Mouse (Mus musculus) kidney, postnatal 25 days (tissue): Measurements from ENCODE around the gene Slc46a2.

Source experiments
- DNase-seq, 2 experiments: peaks; one replicate each; pipeline ENCODE4 v3.0.0; 2021; ENCODE audit warnings: mixed read lengths in 2 of 2

The Slc46a2 gene

GRCm38 (mm10) chr4:59914608-59915403 is at the start of gene Slc46a2:
Gene Slc46a2 (minus strand): TSS chr4:59915056.
- peak; percentile 80 to 86 for DNase-seq

DNA sequence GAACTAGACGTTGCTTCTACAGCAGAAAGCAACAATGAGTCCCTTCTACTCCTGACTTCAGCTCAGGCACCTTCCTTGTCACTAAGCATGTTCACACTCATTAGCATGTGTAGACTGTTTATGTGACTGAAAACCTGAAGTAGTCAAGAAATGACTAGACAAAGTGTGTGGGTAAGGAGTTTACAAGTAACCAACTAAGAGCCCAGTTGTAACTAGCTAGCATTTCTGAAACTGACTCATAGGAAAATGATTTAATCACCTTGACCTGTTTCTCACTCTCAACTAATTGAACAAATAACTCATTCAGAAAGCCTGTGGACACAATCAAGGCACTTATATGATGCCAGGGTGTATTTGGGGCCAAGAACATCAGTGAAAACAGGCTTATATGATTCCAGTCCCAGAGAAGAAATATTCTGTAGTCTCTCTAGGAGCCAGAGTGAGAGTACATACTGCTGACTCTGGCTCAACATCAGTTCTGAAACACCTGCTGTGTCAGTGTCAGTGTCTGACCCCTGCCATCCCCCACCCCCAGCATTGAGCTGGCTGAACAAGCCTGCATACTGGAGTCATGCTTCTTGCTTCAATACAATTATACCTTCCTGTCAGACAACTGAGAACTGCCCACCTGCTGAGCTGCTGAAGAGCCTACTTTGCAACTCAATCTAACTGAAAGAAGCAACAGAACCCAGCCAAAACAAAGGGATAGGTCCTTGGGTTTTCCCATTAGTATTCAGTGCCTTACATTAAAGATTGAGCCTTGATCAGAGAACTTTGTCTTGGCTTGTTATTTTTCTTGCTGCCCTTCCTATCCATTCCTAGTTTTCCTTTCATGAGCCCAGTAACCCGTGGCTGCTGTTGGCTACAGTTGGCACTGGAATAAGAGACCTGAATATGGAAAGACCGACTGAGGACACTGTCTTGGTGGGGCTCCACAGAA is 48.8 kb upstream of the Slc46a2 start, which contains the start of gene Mup6:
Gene Mup6 (plus strand): TSS at position 890 of the 940 bp plus-strand sequence.
- no peak for DNase-seq

DNA sequence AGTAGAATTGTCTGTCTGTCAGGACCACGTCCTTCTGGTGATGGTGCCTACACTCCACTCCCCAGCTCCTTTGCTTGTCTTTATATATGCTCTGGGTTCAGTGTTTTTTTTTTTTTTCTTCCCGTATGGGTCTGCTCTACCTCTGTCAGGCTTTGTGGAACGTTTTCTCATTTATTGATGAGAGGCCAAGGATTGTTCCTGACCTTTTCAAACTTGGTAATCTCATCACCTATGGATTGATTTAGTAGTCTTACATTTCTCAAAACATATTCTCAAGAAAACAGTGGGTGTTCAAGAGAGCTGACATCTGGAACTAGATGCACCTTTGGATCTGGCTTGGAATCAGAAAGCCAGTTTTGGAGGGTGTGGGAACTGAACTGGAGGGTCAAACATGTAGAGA is 45.8 kb upstream of the Slc46a2 start, which contains the start of gene Mup4:
Gene Mup4 (minus strand): TSS at position 101 of the 400 bp plus-strand sequence.
- no peak for DNase-seq

DNA sequence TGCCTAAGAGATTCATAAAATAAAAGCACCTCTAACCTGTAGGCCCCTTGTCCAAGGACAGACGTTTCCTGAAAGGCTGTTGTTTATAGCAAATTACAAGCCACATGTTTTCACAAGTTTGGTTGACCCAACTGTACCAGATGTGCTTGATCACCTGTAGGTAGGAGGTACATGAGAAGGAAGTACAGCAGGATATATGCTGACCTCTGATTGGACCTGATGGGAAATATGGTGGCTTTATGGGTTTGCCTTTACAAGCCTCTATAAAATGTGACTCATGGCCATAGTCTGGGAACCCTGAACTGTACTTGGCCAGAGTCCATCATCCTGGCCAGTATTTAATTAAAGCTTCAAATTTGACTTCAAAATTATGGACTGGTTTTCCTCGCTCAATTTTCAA is 22.7 kb upstream of the Slc46a2 start:
- DNase-seq = no peak

DNA sequence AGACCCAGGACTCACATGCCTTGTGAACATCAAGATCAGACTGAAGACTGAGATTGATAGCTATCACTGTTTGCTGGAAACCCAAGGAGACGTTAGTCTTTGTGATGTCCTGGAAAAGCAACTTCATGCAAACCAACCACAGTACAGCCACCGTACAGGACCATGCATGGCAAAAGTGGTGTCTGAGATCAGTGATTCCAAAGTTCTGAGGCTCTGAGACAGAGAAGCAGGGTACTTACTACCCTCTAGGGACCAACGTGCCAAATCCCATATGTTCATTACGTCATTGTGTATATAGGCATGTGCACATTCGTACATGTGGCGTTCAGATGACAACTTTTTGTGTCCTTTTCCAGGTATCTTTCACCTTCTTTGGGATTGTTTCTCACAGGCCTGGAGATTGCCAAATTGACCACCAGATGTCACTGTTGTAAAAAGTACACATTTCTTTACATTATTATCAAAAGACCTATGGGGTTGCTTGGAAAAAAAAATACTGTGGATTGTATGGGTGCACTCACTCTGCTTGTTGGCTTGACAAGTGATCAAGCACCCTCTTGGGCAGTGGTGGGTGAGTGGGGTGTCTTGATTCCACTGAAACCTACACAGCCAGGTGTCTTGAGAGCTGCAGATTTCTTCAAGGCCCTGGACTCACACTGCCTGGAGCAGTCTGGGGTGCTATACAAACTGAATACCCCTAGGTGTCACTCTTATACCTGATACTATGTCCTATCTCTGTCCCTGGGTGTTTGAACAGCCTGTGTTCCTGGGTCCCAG is 17.8 kb upstream of the Slc46a2 start:
- peak in 1 of 2 experiments; percentile 14 for DNase-seq

GRCm38 (mm10) chr4:59928347-59928746 is 13.5 kb upstream of the Slc46a2 start:
- DNase-seq = peak; percentile 81 to 85

- DNase-seq = no peak
Measured at GRCm38 (mm10) chr4:59927666-59928065, 12.8 kb upstream of the Slc46a2 start.

GRCm38 (mm10) chr4:59925082-59925481 is 10.2 kb upstream of the Slc46a2 start:
- DNase-seq = no peak

DNA sequence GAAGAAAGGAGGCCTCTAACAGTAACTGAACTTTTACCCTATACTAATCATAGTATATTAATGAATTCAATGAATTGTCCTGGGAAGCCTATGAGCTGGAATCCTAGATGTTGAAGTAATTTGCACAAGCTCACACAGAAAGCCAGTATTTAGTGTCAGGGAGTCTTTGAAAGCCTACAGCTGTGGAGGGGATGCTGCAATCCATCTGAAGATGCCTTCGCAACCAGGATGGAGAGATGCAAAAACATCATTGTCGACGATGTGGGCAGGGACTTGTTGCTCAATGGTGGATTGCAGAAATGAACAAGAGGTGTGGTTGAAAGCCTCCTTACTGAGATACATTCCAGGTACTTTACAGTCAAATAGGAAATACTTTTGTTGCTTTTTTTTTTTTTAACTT is 3.1 kb upstream of the Slc46a2 start:
- DNase-seq = no peak

DNA sequence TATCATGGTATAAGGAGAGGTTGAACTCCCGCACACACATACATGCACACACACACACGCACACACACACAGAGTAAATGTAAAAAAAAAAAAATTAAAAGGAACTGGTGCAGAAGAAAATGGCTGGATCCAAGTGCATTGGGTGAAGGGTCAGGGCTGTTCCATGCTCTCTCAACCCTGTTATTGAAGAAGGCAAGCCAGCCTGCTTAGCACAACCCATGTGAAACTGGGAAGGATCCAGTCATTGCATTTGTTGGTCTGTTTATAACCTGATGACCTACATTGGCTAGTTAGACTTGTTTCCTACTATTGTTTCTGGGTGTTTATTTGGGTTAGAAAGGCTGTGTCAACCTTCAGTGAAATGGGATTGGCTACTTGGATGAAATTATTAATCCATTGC is 6.1 kb downstream of the Slc46a2 start:
- DNase-seq = peak in 1 of 2 experiments; percentile 52

GRCm38 (mm10) chr4:59907657-59908230 is 7.1 kb downstream of the Slc46a2 start:
- DNase-seq = peak in 1 of 2 experiments; percentile 11

DNA sequence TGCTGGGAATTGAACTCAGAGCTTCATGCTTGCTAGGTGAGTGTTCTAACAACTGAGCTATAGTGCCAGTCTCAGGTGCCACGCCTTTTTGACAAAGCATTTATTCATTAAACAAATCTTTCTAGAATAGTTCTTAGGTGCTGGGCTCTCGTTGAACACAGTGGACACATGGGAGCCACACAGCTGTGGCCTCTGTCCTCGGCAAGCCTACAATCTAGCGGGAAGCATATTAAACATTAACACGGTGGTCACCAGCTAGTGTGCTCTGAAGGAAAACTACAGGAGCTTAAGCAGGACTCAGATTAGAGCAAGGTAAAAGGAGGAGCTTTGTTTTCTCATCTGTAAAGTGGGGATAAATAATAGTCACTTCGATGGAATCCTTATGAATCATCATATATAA is 7.8 kb downstream of the Slc46a2 start:
- DNase-seq = peak; percentile 24 to 49

DNA sequence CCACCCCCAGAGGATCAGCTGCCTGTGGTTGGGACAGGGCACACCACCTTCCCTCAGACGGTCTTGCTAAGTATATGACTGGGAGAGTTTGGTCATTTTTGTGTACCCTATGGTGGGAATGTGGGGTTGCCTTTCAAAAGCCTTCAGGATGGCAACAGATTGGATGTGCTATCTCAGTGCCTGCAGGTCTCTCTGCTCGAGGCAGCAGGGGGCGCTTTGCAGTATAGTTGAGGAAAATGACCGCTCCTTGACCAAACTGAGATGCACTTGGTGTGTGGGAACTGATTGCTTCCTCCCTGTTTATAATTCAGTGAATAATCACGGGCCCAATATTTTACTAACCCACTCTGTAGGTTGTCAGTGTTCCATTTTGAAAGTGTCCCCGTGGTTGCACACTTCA is 12.3 kb downstream of the Slc46a2 start:
- DNase-seq = peak in 1 of 2 experiments; percentile 61

GRCm38 (mm10) chr4:59901810-59902209 is 13.0 kb downstream of the Slc46a2 start:
- DNase-seq = no peak

DNA sequence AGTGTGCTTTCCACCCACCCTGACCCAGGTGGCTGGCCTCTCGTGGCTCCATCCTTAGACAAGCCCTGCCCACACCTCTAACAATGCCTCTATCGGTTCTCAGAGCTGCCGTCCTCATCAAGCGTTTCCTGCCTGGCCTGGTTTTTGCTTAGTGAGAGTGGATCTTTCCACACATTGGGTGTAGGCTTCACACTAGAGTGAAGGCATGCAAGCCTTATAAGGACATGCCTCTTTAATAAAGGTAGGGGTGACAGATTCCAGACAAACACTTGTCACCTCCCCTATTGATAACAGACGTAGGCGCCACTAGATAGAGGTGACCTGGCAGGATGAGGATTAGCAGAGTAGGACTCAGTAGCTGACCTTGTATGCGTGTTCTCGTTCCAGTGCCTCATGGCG is 16.3 kb downstream of the Slc46a2 start:
- DNase-seq = no peak

DNA sequence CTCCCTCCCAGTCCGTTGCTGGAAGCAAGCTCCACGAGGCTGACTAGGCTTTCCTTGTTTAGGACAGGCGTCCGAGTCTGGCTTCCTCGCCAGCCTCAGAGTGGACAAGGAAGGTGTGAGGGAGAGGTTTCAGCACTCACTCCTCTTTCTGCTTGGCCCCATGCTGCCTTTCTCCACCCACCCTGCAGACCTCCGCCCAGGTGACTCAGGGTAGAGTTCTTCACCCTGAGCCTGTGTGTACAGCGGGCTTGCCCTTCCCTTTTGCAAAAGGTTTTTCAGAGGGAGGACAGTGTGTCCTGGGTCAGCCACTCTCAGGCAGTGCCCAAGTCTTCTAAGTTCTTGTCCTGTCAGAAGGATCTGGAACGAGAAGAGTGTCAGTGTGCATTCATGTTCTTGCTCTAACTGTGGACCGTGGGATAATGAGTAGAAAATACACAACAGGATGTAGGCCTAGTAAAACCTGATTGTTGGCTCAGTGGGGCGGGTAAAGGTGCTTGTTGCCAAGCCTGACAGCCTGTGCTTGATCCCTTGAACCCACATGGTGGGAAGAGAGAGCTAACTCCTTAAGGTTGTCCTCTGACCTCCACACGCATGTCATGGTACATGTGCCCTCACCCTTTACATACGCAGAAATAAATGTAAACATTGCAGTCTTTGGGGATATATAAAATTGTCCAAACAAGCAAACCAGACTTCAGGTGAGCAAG is 16.9 kb downstream of the Slc46a2 start:
- DNase-seq = no peak

GRCm38 (mm10) chr4:59896000-59896399 is 18.9 kb downstream of the Slc46a2 start:
- DNase-seq = no peak

- DNase-seq = no peak
Measured at GRCm38 (mm10) chr4:59894977-59895575, 19.8 kb downstream of the Slc46a2 start.

- DNase-seq = no peak
Measured at GRCm38 (mm10) chr4:59894415-59894814, 20.4 kb downstream of the Slc46a2 start.

DNA sequence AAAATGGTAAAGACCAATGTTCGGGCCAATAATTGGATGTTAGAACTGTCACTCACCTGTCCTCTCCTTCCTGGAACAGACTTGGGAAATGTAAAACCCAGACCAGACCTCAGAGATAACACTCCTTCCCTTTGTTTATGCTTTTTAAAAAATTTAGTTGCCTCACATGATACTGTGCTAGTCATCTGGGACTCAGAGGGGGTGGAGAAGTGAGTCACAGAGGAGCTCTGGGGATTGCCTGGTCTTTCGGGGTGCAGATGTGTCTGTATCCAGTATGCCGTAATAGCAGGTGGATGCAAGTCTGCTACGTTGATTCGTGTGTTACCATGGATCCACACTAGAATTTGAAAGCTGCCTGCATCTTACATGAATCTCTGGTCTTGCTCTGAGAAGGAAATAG is 22.1 kb downstream of the Slc46a2 start:
- DNase-seq = no peak
